Mouse (Mus musculus) embryonic fibroblast, embryonic 13.5 days (primary cell): Measurements from ENCODE around the gene Ttc17.

ENCODE experiments used
- CTCF ChIP-seq: IDR thresholded peaks from 2 replicates; pipeline ENCODE4 v1.5.1; 2011; ENCODE audit warnings: mild to moderate bottlenecking, control low read depth, low read length, moderate library complexity, borderline replicate concordance; ENCODE audit not compliant: insufficient read depth
- POLR2A ChIP-seq: IDR thresholded peaks from 2 replicates; pipeline ENCODE4 v1.6.1; 2011; ENCODE audit warnings: low read depth, mild to moderate bottlenecking, control low read depth, low read length, moderate library complexity

DNA sequence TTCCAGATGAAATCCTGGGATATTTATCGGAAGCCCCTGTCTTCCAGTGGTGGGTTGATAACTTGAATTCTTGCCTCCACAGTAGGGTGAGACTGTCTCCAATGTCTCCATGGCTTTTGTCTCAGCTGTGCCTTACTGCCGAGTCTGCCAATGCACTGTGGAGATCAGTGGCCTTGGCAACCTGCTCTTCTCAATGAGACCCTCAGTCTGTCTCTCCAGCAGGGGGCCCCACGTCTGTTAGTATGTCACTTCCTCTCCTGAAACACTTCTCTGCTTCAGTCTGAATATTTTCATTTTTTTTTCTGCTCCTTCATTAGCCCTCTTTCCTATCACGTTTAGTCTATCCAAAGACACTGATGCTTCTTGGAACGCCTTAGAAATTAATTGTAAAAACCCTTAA is 90.0 kb downstream of the Ttc17 start:
- no peak for TF ChIP-seq POLR2A
- no peak for TF ChIP-seq CTCF
